Mouse (Mus musculus) frontal cortex, postnatal 36 days (tissue): Measurements from ENCODE around the gene Tbc1d2.
"Not testable (repeated sequence)": the region's sequence is repeated elsewhere in the genome, so short reads cannot be mapped to it uniquely, and the experiment has no call there.

Experiments
- DNase-seq, 2 experiments: peaks; one replicate each; pipeline ENCODE4 v3.0.0; 2022; ENCODE audit warnings: low spot score in 2 of 2

Gene Tbc1d2

DNA sequence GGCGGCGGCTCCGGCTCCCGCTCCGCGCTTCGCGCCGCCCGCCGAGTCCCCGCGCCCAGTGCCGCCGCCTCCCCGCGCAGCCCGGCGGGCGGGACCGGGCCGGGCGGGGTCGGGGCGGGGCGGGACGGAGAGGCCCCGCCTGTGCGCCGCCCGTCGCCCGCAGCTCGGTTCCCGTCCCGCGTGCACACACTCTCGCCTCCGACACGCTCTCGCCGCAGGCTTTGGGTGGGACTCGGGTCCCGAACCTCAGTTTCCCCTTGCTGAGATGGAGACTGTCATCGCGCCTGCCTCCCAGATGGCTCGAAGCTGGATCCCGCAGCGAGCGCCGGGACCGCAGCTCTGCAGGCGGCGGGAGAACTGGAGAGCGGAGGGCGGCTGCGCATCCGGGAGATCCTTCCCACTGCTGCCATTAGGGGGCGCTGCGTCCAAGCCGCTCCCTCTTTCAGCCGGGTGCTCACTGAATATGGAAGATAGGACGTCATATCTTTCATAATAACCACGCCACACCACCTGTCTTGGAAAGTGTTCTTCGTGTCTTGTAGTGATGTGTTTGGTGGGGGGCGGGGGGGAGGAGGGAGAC, 48.1 kb downstream of the Tbc1d2 start, which contains the start of gene Coro2a:
Gene Coro2a (minus strand): TSS at position 359 of the 580 bp plus-strand sequence.
- DNase-seq: peak; percentile 91

DNA sequence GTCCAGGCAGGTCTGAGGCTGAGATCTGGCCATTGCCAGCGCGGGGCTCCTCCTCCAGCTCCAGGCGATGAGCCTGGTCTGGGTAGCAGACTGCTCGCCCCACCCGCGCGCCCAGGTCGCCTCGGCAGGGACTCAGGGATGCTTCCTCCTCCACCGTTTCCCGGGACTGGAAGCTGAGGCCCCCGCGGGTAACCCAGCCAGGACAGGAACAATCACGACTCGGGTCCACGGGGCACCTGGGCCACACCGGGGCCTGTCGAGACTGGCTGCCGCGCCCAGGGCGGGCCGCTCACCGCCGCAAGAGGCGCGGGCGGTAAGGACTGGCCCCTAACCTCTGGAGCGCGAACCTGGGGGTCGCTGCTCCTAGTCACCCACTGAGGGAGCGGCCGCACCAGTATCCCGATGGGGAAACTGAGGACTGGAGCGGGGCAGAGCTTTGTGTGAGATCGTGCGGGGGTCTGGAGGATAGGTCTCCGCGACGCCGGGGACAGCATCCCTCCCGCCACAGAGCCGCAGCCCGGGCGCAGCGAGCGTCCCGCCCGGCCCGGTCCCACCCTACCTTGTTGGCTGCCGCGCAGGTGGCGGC, 48.7 kb downstream of the Tbc1d2 start:
- DNase-seq: peak; percentile 30 to 37

DNA sequence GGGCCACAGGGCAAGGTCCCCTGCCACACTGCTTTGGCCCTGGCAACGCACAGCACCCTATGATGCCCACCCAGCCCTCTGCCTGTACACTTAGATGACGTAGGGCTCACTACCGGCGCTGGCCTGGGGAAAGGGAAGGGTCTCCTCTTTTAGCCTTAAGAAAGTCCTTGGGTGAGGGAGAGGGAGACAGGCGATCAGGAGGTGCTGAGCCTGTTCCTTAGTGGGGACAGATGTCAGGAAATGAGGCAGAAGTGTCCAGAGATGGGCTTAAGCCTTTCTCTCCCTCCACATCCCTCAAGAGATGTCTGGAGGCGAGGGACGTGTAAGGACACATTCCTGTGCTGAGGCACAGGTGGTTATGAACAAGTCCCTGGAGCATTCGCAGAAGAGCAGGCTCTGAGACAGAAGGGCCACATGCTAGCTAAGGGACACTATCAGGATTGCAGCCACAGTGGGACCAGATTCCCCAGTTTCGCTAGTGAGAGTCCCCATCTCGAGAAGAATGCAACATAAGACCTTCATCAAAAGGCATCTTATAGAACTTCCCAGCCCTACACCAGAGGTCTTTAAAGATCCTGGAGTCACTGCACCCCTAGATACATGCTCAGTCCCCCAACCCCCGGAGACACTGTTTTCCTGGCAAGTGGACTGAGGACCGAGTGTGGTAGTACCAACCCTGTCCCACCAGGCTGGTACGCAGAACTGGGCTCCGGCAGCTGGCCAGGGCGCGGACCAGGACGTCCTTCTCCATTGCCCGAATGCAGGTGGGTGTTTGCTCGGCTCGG, 49.3 kb downstream of the Tbc1d2 start:
- DNase-seq: no peak

DNA sequence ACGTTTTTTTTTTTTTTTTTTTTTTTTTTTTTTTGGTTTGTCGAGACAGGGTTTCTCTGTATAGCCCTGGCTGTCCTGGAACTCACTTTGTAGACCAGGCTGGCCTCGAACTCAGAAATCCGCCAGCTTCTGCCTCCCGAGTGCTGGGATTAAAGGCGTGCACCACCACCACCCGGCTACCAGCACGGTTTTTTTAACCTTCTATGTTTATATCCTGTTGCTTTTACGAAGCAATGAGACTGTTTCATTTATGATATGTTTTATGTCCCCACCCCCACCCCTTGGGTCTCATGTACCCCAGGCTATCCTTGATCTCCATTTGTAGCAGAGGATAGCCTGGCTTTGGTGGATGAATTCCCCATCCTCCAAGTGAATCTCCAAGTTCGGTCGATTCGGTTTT, 50.4 kb downstream of the Tbc1d2 start:
- not testable (repeated sequence) for DNase-seq

DNA sequence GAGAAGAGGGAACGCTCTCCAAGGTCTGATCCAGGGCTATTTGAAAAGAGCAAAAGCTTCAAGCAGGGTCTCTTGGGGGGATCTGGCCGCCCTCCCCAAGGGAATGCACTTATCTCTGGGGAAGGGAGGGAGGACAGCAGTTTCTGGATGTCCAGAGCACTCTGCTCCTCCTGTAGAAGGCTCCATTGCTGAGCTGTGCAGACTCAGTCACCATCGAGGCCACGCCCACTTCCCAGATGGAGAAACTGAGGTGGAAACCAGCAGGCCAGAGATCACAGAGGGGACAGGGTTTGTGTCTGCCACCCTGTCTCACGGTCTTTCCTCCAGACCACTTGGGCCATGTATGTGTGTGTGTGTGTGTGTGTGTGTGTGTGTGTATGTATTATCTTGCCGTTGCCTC, 51.0 kb downstream of the Tbc1d2 start:
- DNase-seq: no peak

DNA sequence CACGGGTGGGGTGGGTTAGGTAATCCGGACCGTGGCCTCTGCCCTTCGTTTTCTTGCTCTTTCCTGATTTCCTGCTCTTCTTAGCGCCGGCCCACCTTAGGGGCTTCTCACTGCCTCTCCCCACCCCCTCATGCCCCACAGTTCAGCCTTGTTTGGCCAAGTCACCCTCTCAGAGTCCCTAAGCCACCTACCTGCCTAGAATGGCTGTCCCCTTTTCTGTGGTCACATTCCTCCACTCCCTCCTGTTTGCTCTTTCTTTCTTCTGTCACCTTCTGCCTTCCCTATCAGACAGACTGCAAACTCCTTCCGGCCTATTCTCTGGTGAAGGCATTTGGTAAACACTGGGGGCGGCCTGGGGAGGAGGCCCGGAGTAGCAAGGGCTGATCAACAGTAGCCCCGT, 51.9 kb downstream of the Tbc1d2 start:
- no peak for DNase-seq

DNA sequence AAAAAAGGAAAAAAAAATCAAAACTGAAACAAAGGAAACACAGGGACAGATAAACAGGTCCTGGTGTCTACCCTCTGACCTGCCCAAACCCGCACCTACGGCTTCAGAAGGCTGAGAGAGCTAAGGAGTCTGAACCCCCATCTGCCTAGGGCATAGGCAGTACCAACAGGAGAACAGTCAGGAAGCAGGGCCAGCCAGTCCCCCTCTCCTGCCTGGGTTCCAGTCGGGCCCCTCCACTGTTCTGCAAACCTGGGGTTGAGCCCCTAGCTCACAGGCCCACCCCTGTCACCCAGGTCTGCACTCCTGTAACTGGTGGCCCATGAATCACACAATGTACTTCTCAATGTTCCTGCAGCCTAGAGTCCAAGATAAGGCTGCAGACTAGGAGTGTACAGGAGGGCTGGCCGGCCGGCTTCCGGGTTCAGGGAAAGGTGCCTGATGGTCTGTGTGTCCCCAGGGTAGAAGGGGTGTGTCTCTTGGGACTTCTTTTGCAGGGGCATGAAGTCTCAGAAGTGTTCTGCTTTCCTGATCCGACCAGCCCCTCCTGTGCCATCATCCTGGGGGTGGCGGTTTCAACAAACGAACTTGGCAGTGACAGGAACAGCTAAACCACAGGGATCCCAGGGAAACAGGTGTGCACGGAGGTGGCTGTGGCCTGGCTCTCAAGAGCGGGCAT, 52.6 kb downstream of the Tbc1d2 start:
- DNase-seq: no peak

DNA sequence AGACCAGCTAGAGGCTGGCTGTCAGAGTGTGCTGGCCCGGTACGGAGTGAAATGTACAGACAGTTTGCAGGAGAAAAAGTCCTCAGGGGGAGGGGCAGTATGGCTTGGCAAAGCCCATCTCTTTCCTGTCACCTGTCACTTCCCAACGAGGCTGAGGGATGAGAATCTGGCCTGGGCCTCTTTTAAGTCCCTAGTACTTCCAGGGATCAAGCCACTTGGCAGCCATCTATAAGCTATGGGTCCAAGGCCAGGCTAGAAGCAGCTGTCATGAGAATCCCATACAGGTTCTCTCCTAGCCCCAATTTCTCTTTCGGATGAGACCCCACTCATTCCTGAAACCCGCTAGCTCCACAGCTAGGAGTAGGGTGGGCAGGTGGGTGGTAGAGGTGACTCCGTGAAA, 53.6 kb downstream of the Tbc1d2 start:
- no peak for DNase-seq

DNA sequence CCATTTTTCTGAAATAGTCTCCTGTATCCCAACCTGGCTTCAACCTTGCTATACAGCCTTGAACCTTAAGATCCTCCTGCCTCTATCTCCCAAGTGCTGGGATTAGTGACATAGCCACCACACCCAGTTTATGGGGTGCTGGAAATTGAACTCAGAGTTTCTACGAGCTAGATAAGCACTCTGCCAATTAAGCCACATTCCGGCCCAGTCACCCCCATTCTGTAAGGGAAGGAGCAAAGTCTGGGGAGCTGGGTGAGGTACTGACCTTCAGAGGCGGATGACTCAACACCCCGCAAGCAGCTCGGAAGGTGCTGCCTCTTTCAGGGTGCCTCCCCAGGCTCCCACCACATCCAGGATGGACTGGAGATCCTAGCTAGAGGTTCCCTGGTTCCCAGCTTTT, 55.9 kb downstream of the Tbc1d2 start:
- DNase-seq: no peak

DNA sequence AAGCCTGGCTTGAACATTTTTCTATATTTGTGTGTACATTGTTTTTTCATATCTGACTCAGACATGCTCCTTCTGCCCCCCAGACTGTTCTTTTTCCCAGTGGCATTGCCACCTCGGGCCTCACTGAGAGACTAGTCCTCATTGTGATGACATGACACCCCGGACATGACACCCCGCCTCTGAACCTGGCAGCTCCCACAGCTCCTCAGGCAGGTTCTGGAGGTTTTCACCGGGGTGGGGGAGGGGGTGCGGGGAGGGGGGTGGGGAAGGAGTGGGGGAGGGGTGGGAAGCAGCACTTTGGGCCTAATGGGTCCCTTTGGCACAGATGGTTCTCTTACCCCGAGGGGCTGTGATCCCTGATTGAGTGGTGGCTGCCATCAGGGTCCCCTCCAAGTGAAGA, 56.5 kb downstream of the Tbc1d2 start:
- DNase-seq: no peak

DNA sequence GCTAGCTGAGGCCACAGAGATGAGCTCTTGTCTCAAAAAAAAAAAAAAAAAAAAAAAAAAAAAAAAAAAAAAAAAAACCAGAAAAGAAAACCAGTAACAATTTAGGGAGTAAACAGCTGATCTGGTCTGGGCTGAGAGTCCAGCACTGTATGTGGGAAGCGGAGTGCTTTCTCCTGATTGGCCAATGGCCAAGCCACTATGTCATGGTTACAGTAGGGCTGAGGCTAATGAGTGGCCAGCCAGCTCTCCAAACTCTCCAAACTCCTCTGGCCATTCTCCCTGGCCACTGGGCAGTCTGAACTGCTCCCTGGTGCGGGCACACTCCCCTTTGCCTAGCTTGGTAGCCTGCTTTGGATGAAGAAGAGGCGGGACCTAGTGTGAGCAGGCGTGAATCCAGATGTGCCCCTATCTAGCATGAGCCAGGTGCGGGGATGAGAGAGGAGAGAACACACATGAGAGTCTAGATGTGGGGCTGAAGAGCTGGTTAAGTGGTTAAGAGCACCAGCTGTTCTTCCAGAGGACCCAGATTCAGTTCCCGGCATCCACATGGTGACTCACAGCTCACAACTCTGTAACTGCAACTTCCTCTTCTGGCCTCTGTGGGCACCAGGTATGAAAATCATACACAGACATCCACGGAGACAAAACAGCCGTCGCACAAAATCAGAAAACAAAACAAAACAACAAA, 58.0 kb downstream of the Tbc1d2 start:
- DNase-seq: no peak

DNA sequence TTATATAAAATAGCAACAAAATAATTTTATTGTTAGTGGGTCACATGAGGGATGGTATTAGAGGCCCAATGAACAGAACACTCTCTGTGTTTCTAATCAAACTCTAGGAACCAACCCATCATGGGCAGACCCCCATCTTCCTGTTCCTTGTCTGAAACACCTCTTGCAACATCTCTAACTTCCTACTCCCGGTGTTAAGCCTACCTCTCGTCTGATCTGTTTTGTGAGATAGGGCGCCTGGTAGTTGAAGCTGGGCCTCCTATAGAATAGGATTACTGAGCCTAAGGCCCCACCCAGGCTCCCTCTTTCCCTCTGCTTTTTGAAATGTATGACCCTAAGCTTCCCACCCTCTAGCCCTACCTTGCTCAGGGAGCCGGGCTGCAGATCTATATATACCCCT, 59.2 kb downstream of the Tbc1d2 start:
- no peak for DNase-seq

DNA sequence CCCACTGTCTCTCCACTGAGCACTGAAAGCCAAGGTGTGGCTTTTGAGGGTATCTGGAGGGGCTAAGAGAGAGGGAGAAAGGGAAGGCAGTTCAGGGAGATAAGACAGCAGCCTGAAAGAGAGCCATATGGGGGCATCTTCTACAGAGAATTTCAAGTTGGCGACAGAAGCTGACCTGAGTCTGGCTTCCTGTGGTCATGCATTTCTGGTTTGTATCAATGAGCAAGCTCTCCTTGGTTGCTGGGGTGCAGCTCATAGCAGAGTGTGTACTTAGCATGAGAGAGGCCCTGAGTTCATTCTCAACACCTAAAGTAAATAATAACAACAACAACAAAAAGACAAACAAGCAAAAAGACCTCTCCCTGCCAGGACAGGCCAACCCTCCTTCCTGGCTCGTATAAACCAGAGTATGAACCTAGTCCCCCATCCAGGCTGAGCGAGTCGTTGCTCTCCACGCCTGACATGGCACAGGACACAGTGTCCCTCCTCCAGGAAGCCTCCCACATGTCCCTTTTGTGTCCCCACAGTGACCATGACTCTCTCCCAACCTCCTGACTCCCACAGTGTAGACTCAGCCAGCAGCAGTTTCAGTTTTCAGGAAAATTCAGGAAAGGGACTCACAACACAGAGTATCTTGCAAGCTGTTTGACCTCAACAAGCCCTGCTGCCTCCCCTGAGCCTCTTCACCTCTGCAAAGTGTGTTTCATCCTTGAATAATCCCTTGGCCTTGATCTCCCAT, 59.9 kb downstream of the Tbc1d2 start:
- no peak for DNase-seq

DNA sequence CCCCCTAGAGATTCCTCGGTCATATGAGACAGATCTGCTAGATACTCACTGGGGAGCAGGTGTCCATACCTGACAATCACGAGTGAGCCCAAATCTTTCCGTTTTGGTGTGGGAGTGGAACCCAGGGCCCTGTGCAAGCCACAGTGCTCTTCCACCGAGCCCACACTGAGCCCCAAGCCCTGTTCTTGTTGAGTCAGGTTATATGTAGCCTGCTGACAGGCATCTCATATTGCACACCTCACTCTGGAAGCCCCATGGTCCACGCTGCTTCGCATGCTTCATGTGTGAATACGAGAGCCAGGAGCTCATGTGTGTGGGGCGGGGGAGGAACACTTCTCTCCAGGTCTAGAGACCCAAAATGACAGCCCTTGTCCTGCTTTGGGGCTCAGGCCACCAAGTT, 60.9 kb downstream of the Tbc1d2 start:
- no peak for DNase-seq

DNA sequence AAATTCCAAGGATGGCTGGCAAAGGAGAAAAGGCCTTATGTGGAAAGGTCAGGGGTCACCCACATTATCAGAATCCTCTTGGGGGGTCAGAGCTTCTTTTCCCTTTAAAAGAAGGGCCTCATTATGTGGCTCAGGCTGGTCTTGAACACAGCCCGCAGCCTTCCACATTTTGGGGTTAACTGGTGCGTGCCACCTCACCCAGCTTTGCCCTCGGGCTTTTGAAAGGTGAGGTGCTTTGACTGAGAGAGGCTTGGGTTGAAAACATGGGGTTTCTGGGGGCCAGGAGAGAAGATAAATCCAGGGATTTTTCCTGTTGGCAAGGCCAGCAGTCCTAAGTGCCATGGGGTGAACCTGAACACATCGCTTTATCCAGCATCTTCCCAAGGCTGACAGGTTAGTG, 63.5 kb downstream of the Tbc1d2 start:
- DNase-seq: no peak

DNA sequence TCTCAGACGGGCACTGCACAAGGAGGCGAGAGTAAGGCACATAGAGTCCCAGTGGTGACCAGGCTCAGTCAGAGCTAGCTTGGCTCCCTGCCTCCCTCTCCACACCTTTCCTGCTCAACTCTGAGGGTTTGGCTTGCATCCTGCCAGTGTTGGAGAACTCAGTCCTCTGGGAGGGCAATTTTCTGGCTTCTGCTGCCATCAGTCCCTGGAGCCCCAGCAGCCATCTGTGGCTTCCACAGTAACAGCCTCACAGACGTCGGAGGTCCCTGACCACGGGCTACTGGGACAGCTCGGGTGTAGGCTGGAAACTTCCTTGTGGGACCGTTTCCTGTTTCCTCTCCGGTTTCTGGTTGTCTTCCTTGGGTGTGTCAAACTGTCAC, 64.2 kb downstream of the Tbc1d2 start:
- no peak for DNase-seq

DNA sequence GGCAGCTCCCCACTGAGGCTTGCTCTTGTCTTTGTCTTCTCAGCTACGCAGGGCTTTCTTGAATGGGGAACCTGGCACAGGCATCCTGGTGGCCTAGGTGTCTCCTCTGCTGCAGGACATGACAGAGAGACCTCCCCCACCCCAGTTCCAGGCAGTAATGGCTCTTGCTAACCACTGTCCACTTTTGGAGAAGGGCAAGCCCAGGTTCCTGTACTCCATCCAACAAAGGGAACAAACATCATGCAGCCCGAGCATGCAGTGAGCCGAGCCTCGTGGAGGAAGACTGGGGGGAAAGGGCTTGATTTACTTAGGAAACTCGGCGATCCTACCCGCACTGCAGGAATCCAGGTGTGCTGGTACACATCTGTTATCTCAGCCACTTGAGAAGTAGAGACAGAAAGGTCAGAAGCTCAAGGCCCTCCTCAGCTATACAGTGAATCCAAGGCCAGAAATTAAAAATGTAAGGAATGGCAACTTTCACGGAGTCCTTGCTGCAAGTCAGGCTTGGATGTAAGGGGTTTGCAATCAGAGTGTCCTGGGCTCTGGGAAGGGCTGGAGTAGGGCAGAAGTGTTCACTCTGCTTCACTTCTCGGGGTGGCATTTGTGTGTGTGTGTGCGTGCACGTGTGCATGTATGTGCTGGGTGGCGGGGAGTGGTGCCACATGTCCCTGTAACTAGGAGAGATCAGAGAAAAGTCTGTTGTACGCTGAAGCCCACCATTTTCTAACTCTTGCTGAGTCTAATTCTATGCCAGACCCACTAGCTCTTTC, 64.8 kb downstream of the Tbc1d2 start:
- no peak for DNase-seq

DNA sequence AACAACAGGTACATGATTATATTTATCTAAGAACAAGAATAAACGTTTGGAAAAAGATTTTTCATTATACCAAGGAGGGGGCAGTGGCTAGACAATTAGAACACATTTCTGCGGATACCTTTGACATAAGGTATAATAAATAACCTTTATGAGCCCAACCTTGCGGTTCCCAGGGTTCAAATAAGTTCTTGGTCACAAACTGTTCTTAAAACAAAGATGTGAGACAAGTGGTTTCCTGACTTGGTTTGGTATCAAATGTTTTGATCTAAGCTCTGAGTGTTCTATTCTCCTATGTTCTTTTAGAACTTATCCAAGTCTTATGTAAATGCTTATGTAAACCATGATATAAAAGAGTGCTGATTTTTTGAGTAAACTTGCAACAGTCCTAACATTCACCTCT, 65.5 kb downstream of the Tbc1d2 start:
- DNase-seq: not testable (repeated sequence)

DNA sequence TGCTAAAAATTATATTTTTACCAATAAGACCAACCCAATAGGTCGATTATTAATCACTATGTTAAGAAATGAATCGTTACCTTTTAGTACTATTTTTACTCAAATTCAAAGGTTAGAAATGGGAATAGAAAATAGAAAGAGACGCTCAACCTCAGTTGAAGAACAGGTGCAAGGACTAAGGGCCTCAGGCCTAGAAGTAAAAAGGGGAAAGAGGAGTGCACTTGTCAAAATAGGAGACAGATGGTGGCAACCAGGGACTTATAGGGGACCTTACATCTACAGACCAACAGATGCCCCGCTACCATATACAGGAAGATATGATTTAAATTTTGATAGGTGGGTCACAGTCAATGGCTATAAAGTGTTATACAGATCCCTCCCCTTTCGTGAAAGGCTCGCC, 65.9 kb downstream of the Tbc1d2 start:
- not testable (repeated sequence) for DNase-seq

DNA sequence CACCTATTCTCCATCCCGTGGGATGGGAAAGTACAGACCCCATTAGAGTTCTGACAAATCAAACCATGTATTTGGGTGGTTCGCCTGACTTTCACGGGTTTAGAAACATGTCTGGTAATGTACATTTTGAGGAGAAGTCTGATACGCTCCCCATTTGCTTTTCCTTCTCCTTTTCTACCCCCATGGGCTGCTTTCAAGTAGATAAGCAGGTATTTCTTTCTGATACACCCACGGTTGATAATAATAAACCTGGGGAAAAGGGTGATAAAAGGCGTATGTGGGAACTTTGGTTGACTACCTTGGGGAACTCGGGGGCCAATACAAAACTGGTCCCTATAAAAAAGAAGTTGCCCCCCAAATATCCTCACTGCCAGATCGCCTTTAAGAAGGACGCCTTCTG, 68.0 kb downstream of the Tbc1d2 start:
- not testable (repeated sequence) for DNase-seq

DNA sequence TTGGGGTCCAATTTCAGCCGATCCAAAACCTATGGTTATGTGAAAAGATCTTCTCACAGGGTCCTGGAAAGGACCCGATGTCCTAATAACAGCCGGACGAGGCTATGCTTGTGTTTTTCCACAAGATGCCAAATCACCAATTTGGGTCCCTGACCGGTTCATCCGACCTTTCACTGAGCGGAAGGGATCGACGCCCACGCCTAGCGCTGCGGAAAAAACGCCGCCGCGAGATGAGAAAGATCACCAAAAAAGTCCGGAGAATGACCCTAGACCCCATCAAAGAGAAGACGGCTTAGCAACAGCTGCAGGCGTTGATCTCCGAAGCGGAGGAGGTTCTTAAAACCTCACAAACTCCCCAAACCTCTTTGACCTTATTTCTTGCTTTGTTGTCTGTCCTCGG, 68.4 kb downstream of the Tbc1d2 start:
- DNase-seq: not testable (repeated sequence)
